Mouse (Mus musculus): ENCODE measurements around the gene Spata5.

DNA sequence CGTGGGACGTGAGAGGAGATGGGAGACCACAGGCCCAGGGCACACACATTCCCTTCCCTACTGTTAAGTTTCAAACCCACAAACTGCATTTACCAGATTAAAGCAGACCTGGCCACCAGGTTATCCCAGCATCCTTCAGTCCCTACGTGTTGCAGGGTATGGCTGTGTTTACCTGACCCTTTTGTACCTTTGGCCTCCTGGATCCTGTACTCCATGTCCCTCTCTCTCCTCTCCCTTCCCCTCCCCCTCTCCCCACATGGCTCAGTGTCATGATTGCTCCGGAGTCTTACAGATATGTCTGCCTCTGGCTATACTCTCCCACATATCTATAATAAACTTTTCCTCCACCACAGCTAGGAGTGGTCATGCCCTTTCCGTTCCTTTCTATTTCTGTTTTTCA is 177.5 kb downstream of the Spata5 start:
- no peak for TF ChIP-seq POLR2A (IDR thresholded peaks at IDR 0.05; ENCODE audit: low read depth, low read length)
- TF ChIP-seq CTCF (IDR thresholded peaks at IDR 0.05; ENCODE audit: borderline replicate concordance, insufficient read depth, low read length), result no peak
